Mouse (Mus musculus): ENCODE measurements around the gene 2900011O08Rik.

The 2900011O08Rik gene

GRCm38 (mm10) chr16:14004726-14005125 lies 18.3 kb downstream of the 2900011O08Rik start:
- in situ Hi-C loops (cut with MboI, MseI): no loop called here

DNA sequence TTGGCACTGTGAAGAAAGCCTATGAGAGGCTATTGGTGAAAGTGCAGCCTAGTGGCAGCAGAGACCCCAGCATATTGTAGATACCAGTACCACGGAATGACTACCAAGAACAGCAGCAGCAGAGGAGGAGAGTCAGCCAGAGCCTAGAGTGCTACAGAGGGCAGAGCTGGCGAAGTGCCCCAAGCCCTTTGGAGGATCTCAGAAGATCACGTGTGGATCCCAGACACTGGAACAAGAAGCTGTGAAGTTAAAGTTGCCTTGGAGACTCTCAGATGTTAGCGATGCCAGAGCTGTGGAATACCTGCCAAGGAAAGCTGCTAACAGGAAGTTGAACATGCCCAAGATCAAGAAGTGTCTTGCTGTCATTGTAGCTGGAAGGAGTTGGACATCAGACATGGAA lies 18.9 kb downstream of the 2900011O08Rik start:
- in situ Hi-C loops (cut with MboI, MseI): no loop called here

DNA sequence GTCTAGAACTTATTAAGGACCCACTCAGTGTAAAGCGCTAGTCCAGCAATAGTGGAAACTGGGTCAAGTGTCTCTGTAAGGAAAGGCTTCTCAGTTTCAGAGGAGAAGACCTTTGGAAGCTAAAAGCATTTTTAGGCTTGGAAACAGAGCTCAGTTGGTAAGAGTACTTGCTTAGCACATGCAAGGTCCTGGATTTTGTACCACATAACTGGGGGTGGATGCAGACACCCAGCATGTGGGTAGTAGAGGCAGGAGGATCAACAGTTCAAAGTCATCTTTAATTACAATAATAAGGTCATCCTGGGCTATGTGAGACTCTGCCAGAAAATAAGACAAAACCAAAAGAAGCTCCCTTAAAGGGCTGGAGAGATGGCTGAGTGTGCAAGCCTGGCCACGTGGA lies 21.7 kb downstream of the 2900011O08Rik start:
- in situ Hi-C loops (cut with MboI, MseI): no loop called here

- in situ Hi-C loops (cut with MboI, MseI): no loop called here
Measured at GRCm38 (mm10) chr16:14008708-14009107, 22.3 kb downstream of the 2900011O08Rik start.

GRCm38 (mm10) chr16:14009966-14010365 lies 23.6 kb downstream of the 2900011O08Rik start:
- in situ Hi-C loops (cut with MboI, MseI): no loop called here

GRCm38 (mm10) chr16:14017306-14017705 lies 30.9 kb downstream of the 2900011O08Rik start:
- in situ Hi-C loops (cut with MboI, MseI): no loop called here

- in situ Hi-C loops (cut with MboI, MseI): no loop called here
Measured at GRCm38 (mm10) chr16:14021166-14021822, 34.9 kb downstream of the 2900011O08Rik start.

GRCm38 (mm10) chr16:14025091-14025990 lies 38.9 kb downstream of the 2900011O08Rik start:
- in situ Hi-C loops (cut with MboI, MseI): loop anchor here (5.0 kb wide), 1 partner anchor 93 kb away; no protein-coding TSS in a partner anchor

DNA sequence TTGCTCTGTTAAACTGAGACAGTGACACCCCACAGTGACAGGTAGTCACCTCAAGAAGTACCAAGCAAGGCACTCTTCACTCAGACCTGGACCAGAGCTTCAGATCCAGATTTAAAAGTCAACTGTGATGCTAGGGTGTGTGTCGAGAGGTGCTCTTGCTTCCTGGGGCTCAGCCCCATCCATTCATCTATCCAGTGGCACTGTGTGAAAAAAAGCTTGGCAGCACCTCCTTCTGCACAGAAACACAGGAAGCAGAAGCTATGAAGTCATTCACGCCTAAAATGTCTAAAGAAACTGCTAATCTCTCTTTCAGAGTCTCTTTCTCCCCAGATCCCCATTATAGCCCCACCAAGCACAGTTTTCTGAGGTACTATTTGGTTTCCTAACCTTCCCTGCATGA lies 42.7 kb downstream of the 2900011O08Rik start:
- in situ Hi-C loops (cut with MboI, MseI): loop anchor here (5.0 kb wide), 1 partner anchor 97 kb away; no protein-coding TSS in a partner anchor

GRCm38 (mm10) chr16:14029851-14030250 lies 43.4 kb downstream of the 2900011O08Rik start:
- in situ Hi-C loops (cut with MboI, MseI): loop anchor here (5.0 kb wide), 1 partner anchor 98 kb away; no protein-coding TSS in a partner anchor

DNA sequence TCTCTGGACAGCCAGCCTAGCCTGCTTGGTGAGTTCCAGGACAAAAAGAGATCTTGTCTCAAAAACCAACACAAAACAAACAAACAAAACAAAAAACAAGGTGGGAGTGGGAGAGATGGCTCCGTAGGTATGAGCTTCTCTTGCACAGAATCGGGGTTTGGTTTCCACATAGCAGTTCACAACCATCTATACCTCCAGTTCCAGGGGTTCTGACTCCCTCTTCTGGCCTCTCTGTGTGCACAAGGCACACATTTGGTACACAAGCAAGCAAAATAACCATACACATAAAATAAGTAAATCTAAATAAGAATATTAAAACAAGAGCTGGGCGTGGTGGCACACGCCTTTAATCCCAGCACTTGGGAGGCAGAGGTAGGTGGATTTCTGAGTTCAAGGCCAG lies 44.2 kb downstream of the 2900011O08Rik start:
- in situ Hi-C loops (cut with MboI, MseI): no loop called here

DNA sequence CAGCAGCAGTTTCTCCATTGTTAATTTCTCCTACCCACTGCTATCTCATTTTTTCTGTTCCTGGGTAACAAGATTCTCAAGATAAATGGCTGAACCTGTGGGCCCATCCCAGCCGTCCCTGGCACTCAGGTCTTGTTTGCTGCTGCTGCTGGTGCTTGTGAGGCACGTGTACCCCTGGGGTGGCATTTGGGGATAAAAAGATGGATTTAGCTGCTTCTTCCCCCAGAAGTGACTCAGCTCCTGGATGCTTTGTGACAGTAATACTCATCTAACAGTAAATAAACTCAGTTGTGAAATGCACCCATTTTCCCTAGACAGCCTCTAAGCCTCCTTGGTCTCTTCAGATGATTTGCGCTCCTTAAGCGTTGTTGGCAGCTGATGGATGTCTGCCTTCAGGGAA lies 46.7 kb downstream of the 2900011O08Rik start:
- in situ Hi-C loops (cut with MboI, MseI): no loop called here

GRCm38 (mm10) chr16:14042421-14042820 lies 56.0 kb downstream of the 2900011O08Rik start:
- in situ Hi-C loops (cut with MboI, MseI): no loop called here

- in situ Hi-C loops (cut with MboI, MseI): no loop called here
Measured at GRCm38 (mm10) chr16:14044695-14045094, 58.3 kb downstream of the 2900011O08Rik start.

DNA sequence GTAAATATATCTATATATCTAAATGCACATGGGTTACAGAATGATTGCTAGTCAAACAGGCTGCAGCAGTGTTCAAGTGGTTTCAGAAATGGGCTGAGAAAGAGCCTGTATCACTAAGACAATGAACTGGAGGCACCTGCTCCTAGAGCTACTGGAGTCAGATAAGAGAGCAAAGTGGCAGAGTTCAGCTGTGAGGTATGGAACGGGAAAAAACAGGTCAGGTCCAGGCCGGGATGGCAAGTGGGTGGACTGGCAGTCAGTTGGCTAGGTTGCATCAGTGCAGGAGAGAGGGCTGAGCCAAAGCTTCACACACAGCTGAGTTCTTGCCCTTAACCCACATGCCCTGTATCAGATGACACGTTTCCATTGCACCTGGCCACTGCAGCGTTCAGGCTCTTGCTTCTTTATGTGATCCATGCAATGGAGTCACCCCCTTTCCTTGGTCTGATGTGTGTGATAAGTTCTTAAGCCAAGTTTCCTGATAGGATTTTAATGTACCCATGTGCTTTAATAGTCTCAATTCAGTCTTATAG lies 59.9 kb downstream of the 2900011O08Rik start:
- in situ Hi-C loops (cut with MboI, MseI): no loop called here

- in situ Hi-C loops (cut with MboI, MseI): no loop called here
Measured at GRCm38 (mm10) chr16:14052221-14052620, 65.8 kb downstream of the 2900011O08Rik start.

- in situ Hi-C loops (cut with MboI, MseI): no loop called here
Measured at GRCm38 (mm10) chr16:14053116-14053515, 66.7 kb downstream of the 2900011O08Rik start.

DNA sequence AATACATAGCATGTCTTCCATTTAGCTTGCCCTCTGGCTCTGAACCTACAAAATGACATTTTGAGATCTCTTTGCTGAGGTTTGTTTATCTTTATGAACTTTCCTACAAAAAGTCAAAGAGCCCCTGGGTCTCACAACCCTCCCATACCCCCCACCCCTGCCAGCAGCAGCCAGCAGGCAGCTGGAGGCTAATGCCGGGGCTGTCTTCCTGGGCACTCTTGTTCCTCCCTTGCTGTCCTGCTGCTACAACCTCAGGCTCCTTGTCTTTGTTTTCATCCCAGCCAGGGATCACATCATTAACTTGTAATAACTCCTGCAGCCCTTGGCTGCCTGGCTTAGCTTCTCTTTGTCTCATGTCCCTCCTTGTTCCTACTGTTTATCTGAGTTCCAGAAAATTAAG lies 68.9 kb downstream of the 2900011O08Rik start:
- in situ Hi-C loops (cut with MboI, MseI): no loop called here

DNA sequence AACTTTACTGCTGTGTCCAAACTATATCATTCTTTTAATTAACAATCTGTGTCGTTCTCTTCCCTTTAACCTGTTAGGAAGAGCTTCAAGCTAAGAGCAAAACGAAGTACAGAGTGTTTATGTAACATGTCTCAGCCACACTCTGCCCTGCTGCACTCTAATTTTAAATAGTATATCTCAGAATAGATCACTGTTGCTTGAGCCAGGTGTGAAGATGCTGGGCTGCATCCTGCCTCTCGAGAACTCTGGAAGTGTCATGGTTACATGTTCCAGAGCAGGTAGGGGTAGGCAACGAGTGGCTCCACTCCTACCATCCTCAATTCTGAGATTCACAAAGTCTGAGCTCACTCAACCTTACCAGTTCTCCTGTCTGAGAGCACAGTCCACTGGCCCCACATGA lies 70.3 kb downstream of the 2900011O08Rik start:
- in situ Hi-C loops (cut with MboI, MseI): no loop called here

GRCm38 (mm10) chr16:14058541-14058940 lies 72.1 kb downstream of the 2900011O08Rik start:
- in situ Hi-C loops (cut with MboI, MseI): no loop called here

GRCm38 (mm10) chr16:14059118-14059854 lies 72.9 kb downstream of the 2900011O08Rik start:
- in situ Hi-C loops (cut with MboI, MseI): no loop called here

GRCm38 (mm10) chr16:14059869-14060268 lies 73.5 kb downstream of the 2900011O08Rik start:
- in situ Hi-C loops (cut with MboI, MseI): loop anchor here (5.0 kb wide), 1 partner anchor 98 kb away; no protein-coding TSS in a partner anchor
